Mouse (Mus musculus) right cerebral cortex, postnatal 25 days (tissue): ENCODE data around the gene Gm10974.
A peak's percentile ranks its signal among the peaks of the same experiment; 100 is the strongest.

Experiments used
- DNase-seq: peaks from one replicate; pipeline ENCODE4 v3.0.0; 2022

Gm10974 gene

GRCm38 (mm10) chr7:66406971-66407370, 41.3 kb downstream of the Gm10974 start:
- DNase-seq, result no peak

DNA sequence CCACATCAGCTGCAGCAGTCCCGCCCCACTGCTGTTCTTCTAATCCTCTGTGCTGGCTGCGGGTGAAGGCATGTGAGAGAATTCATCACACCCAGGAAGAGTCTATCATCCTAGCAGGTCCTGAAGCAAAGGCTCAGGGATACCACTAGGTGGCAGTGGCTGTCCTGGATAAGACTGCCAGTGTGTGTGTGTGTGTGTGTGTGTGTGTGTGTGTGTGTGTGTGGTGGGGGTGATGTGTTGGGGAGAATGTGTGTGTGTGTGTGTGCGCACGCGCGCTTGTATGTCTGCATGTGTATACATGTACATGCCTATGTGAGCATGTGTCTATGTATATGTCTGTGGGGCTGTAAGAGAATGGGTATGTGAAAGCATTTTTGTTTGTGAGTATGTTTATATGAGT, 43.7 kb downstream of the Gm10974 start:
- DNase-seq, result no peak

- no peak for DNase-seq
Measured at GRCm38 (mm10) chr7:66413093-66413492, 47.4 kb downstream of the Gm10974 start.

DNA sequence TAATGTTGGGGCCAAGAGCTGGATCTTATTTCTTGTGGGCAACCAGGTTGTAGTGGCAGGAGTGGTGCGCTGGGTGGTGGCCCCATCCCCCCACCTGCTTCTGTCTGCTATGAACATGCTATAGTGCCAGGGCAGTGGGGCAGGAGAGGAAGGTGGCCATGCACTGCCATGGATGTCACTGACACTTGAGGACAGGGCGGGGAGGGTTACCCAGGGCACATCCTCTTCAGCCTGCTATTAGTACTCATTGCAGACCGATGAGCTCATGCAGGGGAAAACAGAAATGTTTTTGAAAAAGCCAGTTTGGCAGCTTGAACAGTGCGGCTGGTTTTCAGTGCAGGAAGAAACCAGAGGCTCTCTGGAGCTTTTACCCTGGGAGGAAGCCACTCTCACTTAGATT, 51.1 kb downstream of the Gm10974 start:
- DNase-seq, result no peak

DNA sequence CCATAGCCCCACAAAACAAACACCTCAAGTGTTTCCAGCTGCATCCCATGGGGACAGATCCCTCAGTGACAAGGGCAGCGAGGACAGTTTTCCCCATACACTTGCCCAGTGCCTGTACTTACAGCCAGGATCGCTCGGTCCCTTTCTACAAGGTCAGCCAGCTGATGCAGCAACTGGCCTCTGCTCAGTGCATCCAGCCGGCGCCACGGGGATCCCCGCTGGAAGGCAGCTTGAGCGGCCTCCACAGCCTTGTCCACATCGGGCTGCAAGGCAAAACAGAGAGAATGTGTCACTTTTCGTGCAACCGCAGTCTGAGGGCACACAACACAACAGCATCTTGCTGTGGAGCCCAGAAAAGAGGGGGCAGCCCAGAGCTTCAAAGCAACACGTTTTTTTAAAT, 53.3 kb downstream of the Gm10974 start:
- DNase-seq, result no peak

- no peak for DNase-seq
Measured at GRCm38 (mm10) chr7:66421903-66422302, 56.2 kb downstream of the Gm10974 start.

GRCm38 (mm10) chr7:66427053-66427436, 61.3 kb downstream of the Gm10974 start:
- DNase-seq, result no peak

GRCm38 (mm10) chr7:66427437-66428161, 61.9 kb downstream of the Gm10974 start, which contains the start of gene Aldh1a3:
Gene Aldh1a3, minus strand, starts transcription at chr7:66427517.
- no peak for DNase-seq

DNA sequence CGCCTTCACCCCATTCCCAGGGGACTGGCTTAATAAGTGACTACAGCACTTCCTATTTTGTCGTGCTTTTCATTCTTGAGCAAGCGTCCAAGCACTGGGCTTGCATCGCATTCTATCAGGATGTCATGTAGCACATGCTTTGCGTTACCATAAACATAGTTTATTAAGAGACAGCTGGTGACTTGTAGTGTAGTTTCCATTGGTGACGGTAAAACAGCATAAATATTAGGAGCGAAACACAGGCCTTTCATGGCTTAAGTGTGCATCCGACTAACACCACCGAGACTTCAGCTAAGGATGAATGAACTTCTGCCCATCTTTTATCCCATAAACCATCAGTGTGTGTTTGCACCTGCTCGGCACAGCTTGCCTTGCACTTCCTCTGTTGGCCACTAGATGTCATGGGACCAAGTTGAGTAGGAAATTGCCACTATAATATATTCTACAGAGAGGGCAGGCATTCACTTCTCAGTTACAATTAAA, 68.8 kb downstream of the Gm10974 start:
- DNase-seq, result peak; percentile 68
